Mouse (Mus musculus): ENCODE measurements around the gene Rab3a.

DNA sequence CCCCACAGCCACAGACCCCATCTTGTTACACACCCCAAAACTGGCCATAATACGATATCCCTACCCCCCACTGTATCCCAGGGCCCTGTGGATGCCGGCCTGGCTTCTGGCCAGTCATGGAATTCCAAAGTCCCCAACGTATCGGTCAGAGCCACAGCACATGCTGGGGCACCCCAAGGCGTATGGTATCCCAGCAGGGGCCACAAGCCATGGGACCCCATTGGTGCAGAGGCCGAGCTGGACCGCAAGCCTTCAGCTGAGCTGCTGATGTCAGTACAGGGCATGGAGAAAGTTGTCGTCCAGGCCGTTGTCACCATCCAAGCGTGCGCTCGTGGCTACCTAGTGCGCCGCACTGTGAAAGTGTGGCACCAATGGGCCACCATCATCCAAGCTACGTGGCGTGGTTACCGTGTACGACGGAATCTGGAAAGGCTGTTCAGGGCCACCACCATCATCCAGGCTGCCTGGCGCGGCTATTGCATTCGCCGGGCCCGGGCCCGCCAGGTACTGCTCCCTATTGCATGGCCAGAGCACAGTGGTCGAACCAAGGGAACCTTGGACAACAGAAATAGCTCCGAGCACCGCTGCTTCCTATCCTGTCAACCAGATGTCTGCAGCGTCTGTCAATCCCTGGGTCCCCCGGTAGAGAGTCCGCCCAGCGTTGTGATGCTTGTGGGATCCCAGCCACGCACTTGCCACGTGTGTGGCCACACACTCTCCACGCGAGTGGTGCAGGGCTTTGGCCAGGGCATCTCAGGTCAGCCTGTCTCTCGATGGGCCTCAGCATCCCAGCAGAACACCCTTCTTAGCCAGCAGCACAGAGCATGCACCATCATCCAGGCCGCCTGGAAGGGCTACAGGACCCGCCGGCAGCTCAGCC is 37.7 kb upstream of the Rab3a start:
- TF ChIP-seq E2F4 (IDR thresholded peaks at IDR 0.05; ENCODE audit: insufficient read depth) (no peak), POLR2AphosphoS2 (IDR thresholded peaks at IDR 0.05; ENCODE audit: insufficient read length, low read depth) (no peak)

All from myocyte (in vitro differentiated cells).